Mouse (Mus musculus) gastrocnemius, postnatal 36 days (tissue): Measurements from ENCODE around the gene Pgam5. TPM values are rescaled to one million over a fixed set of nuclear protein-coding genes. Genes with fewer than 3 reads are reported as not detected.

Experiments
- DNase-seq, 2 experiments: peaks; one replicate each; pipeline ENCODE4 v3.0.0; 2022
- intact Hi-C: fragments of 180-260 bp; cut with DNase I; formaldehyde crosslinking; loops from one replicate; pipeline ENCODE4 v1.15.1; 2025
- total RNA-seq, 2 experiments: library from RNA; stranded (reverse); gene quantifications; 2 replicates each; pipeline ENCODE4 v1.2.3; 2021

Gene Pgam5
- total RNA-seq, 2 experiments from 2014 or later = 23.1 to 27.3 TPM

DNA sequence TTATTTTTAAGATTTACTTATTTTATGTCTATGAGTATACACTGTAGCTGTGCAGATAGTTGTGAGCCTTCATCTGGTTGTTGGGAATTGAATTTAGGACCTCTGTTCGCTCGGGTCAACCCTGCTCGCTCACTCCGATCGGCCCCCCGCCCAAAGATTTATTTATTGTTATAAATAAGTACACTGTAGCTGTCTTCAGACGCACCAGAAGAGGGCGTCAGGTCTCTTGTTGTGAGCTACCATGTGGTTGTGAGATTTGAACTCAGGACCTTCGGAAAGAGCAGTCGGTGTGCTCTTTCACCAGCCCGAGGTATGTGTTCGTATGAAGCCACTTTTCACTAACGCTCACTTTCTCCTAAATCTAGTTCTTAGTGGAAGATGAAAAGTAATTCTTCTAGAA, 38.1 kb downstream of the Pgam5 start:
- intact Hi-C loops = no loop called here
- no peak for DNase-seq

DNA sequence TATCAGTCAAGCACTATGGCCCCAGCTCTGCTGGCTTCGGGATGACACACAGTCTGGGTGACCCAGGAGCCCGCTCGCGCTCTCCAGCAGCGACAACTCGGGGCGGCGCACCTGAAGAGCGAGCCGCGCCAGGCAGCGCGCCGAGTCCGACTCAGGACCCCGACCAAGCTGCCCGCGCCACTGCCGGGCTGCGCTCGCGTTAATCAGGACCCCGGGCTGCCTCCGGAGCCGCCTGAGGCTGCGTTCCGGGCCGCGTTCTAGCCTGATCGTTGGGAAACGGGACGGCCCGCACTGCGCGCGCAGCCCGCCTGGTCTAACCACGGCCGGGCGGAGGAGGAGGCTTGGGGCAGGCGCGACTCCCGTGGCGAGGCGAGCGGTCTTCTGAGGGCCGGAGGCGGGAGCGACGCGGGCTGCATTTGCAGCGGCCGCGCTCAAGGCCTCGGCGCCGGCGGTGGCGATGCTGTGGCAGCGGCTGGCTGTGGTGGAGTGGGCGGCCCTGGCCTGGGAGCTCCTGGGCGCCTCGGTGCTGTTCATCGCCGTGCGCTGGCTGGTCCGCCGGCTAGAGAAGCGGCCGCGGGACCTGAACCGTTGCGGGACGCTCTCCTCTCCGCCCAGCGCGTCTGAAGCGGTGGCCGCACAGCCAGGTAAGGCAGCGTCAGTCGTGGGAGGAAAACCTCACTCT, 38.8 kb downstream of the Pgam5 start, which contains the start of gene Ankle2:
TSS of gene Ankle2 (plus strand) at position 225 of the 682 bp plus-strand sequence.
- intact Hi-C loops = no loop called here
- DNase-seq = peak; percentile 87 to 93

DNA sequence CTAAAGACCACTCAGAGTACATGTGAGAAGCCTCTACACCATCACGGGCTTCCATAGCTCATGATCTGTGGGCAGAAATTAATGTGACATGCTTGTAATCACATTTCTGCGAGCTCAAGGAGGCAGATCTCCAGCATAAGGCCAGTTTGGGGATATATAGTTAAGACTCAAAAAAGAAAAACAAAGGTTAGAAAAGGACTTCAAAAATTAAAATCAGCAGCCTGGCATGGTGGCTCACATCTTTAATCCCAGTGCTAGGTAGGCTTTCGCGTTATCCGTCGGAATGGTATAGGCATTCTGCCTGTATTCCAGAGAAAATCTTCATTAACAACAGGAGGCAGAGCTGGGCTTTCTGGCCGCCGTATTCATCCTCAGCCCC, 39.3 kb downstream of the Pgam5 start:
- DNase-seq = no peak

DNA sequence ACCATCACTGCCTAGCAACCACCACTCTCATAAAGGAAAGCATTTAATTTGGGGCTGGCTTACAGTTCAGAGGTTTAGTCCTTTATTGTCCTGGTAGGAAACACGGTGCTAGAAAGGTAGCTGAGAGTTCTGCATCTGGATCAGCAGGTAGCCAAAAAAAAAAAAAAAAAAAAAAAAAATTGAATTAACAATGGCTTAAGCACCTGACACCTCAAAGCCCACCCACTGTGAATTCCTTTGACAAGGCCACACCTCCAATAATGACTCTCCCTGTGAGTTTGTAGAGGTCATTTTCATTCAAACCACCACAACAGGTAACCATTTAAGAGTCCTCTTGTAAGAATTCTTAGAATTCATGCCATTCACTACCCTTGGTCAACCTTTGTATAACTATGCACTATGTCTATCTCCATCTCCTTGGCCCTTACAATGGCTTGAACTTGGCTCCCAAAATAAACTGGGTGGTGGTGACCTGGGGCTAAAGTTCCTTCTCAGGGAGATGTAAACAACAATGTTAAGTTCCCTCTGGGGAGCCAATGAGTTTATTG, 42.3 kb downstream of the Pgam5 start:
- intact Hi-C loops = no loop called here
- DNase-seq = no peak

More for the DNA sequence above, 39.3 kb downstream of the Pgam5 start:
- intact Hi-C loops = no loop called here

DNA sequence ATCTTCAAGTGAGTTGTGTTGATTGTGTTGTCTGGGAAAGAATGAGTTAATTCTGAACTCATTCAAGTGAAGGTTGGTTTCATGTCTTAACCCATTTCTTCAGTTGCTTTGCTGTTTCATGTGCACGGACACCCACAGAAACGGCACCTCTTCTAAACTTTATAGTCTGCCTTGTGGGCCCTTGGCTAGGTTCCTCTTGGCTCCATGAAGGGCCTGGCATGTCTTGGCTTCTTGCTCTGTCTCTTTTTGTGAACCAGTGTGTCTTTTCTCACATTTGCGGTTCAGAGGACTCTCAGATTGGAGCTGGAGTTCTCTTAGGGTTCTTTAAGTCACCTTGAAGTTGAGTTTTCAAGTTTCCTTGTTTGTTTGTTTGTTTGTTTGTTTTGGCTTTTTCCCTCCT, 44.7 kb downstream of the Pgam5 start:
- no peak for DNase-seq
- intact Hi-C loops = no loop called here

DNA sequence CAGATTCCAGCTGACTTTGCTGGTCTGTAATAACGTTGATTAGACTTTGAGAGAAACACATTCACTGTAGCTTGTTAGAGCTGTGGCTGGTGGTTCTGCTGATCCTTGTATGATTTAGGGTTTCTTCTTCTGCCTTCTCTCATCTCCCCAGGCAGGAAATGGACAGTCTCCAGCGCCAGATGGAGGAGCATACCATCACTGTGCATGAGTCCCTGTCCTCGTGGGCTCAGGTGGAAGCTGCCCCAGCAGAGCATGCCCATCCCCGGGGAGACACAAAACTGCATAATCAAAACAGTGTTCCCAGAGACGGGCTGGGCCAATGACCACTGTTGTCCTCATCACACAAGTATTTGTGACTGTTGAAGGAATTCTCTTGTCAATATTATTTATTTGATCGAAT, 47.0 kb downstream of the Pgam5 start:
- intact Hi-C loops = no loop called here
- DNase-seq = no peak

DNA sequence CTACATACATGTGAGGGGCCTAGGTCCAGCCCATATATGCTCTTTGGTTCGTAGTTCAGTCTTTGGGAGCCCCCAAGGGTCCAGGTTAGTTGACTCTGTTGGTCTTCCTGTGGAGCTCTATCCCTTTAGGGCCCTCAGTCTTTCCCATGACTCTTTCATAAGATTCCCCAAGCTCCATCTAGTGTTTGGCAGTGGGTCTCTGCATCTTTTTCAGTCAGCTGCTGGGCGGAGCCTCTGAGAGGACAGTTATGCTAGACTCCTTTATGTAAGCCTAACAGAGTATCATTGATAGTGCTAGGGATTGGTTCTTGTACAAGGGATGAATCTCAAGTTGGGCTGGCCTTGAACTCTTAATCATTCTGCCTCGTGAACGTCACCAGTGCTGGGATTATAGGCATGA, 49.4 kb downstream of the Pgam5 start:
- no peak for DNase-seq
- intact Hi-C loops = no loop called here

DNA sequence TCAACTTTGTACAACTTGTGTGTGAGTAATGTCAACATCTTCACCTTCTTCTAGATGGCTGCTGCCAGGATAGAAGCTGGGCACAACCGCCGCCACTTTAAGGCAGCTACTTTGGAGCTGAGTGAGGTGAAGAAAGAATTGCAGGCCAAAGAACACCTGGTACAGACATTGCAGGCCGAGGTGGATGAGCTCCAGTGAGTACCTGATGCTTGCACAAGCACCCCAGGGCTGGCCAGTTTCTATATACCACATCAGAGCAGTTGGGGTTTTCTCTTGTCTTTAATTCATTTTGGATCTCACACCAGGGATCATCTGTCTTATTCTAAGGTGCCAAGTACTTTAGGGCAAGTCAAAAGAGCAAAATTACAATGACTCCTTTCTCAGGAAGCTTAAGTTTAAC, 52.9 kb downstream of the Pgam5 start:
- intact Hi-C loops = no loop called here

DNA sequence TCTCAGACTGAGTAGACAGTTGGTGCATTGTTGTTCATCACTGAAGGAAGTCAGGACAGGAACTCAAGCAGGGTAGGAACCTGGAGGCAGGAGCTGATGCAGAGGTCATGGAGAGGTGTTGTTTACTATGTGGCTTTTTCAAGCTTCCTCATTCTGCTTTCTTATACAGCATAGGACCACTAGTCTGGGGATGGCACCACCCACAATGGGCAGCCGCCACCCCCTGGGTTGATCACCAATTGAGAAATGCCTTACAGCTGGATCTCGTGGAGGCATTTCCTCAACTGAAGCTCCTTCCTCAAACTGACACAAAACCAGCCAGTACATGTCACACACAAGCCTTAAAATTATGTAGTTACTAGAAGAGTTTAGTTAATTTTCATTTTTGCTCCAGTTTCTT, 58.4 kb downstream of the Pgam5 start:
- intact Hi-C loops = no loop called here
- no peak for DNase-seq

More for the DNA sequence above, 52.9 kb downstream of the Pgam5 start:
- no peak for DNase-seq

Other genes with a start within 250 kb of the Pgam5 start
- 1 to 10 TPM; 2.1 to 2.6 TPM for gene Gm17655, start 197.4 kb downstream of the Pgam5 start, total RNA-seq
- gene Gm35315, start 175.5 kb downstream of the Pgam5 start, total RNA-seq = under 1 TPM; 0.07 to 0.23 TPM
- gene Plcxd1, start 169.9 kb downstream of the Pgam5 start, total RNA-seq = not detected
- 10 to 100 TPM; 13.6 to 14.3 TPM for gene Gtpbp6, start 161.7 kb downstream of the Pgam5 start, total RNA-seq
- 1 to 10 TPM; 3.0 to 3.2 TPM for gene Zfp605, start 159.8 kb downstream of the Pgam5 start, total RNA-seq
- 10 to 100 TPM; 12.3 to 14.1 TPM for gene Chfr, start 134.1 kb downstream of the Pgam5 start, total RNA-seq
- gene Golga3, start 93.2 kb downstream of the Pgam5 start, total RNA-seq = 10 to 100 TPM; 36.4 to 39.9 TPM
- gene Ankle2, start 38.9 kb downstream of the Pgam5 start, total RNA-seq = 10 to 100 TPM; 22.3 to 24.8 TPM
- gene Pxmp2, start 16.3 kb upstream of the Pgam5 start, total RNA-seq = 10 to 100 TPM; 31.8 to 48.6 TPM
- 1 to 10 TPM in 1 of 2 experiments, under 1 TPM in 1; 0.84 to 2.7 TPM for gene Pole, start 16.4 kb upstream of the Pgam5 start, total RNA-seq
- not detected for gene P2rx2, start 73.3 kb upstream of the Pgam5 start, total RNA-seq
- gene Lrcol1, start 74.8 kb upstream of the Pgam5 start, total RNA-seq = not detected
- 10 to 100 TPM; 30.4 to 32.9 TPM for gene Fbrsl1, start 178.6 kb upstream of the Pgam5 start, total RNA-seq